In genomic region chr7:96626338-96626737, GRCm38 (mm10) we compare ENCODE assay signal across 27 mouse cellular contexts.
A peak's percentile ranks its signal among the peaks of the same experiment; 100 is the strongest.
DNase-seq lines count a peak whose midpoint lies in the region; ATAC-seq and TF ChIP-seq lines count a peak whose summit lies in the region.
"Had no signal": no experiment of that assay in that cellular context is flagged by ENCODE, and none has a peak within 500 bp of the region (broad histone marks: within the 10 kb centered on the region; RNA-seq: fewer than 3 reads in every experiment).

No protein-coding gene starts in this region.

- no peak overlapping the region for H3K27ac ChIP-seq in embryonic facial prominence, embryonic 14.5 days (replicated peaks; ENCODE audit: low read depth, low read length)
- no peak overlapping the region for H3K27ac ChIP-seq in embryonic facial prominence, embryonic 10.5 days (replicated peaks)
- no peak overlapping the region for H3K27ac ChIP-seq in heart, adult 2 months
- H3K27ac ChIP-seq in heart, embryonic 10.5 days, result no peak overlapping the region
- H3K27ac ChIP-seq: embryonic facial prominence, embryonic 12.5 days; hindbrain, embryonic 12.5 days; hindbrain, postnatal 0 days; intestine, embryonic 15.5 days; layer of hippocampus, adult 2 months; limb, embryonic 13.5 days; neural tube, embryonic 12.5 days had no signal

- H3K4me1 ChIP-seq in embryonic facial prominence, embryonic 14.5 days (ENCODE audit: control insufficient read depth, insufficient read depth, low read length), result no peaks in the 10 kb centered on the region
- peaks cover 12% of the 10 kb centered on the region for H3K4me1 ChIP-seq in embryonic facial prominence, embryonic 10.5 days
- no peaks in the 10 kb centered on the region for H3K4me1 ChIP-seq in heart, adult 2 months (ENCODE audit: control insufficient read depth, insufficient read depth, low read length)
- no peaks in the 10 kb centered on the region for H3K4me1 ChIP-seq in heart, embryonic 10.5 days
- H3K4me1 ChIP-seq: embryonic facial prominence, embryonic 12.5 days; hindbrain, embryonic 12.5 days; intestine, embryonic 15.5 days; limb, embryonic 13.5 days; neural tube, embryonic 12.5 days had no signal

- TF ChIP-seq CTCF in heart, adult 2 months (IDR thresholded peaks at IDR 0.05), result no peak

- no peaks in the 10 kb centered on the region for H3K9me3 ChIP-seq in embryonic facial prominence, embryonic 14.5 days (ENCODE audit: control insufficient read depth, low read length)
- no peaks in the 10 kb centered on the region for H3K9me3 ChIP-seq in embryonic facial prominence, embryonic 10.5 days
- H3K9me3 ChIP-seq in heart, embryonic 10.5 days, result no peaks in the 10 kb centered on the region
- H3K9me3 ChIP-seq: embryonic facial prominence, embryonic 12.5 days; hindbrain, embryonic 12.5 days; intestine, embryonic 15.5 days; limb, embryonic 13.5 days; neural tube, embryonic 12.5 days had no signal

- no peaks in the 10 kb centered on the region for H3K27me3 ChIP-seq in embryonic facial prominence, embryonic 14.5 days (replicated peaks; ENCODE audit: control insufficient read depth, insufficient read depth, low read length)
- H3K27me3 ChIP-seq in embryonic facial prominence, embryonic 10.5 days (replicated peaks; ENCODE audit: low read depth, poor library complexity, severe bottlenecking), result no peaks in the 10 kb centered on the region
- no peaks in the 10 kb centered on the region for H3K27me3 ChIP-seq in heart, adult 2 months (ENCODE audit: control insufficient read depth, insufficient read depth, low read length)
- peaks cover 45% of the 10 kb centered on the region for H3K27me3 ChIP-seq in heart, embryonic 10.5 days (ENCODE audit: insufficient read depth, poor library complexity, severe bottlenecking)
- H3K27me3 ChIP-seq: embryonic facial prominence, embryonic 12.5 days; hindbrain, embryonic 12.5 days; intestine, embryonic 15.5 days; limb, embryonic 13.5 days; neural tube, embryonic 12.5 days had no signal

- 68% methylated on average over 3 of the region's 3 CpGs for WGBS in embryonic facial prominence, embryonic 14.5 days
- WGBS in embryonic facial prominence, embryonic 10.5 days, result 80% methylated on average over 3 of the region's 3 CpGs
- 62% methylated on average over 3 of the region's 3 CpGs for WGBS in heart, adult 2 months
- WGBS in heart, embryonic 10.5 days, result 84% methylated on average over 3 of the region's 3 CpGs

- H3K9ac ChIP-seq in embryonic facial prominence, embryonic 14.5 days (ENCODE audit: low read depth, low read length), result no peak overlapping the region
- no peak overlapping the region for H3K9ac ChIP-seq in heart, adult 2 months (ENCODE audit: low read depth, low read length)
- H3K9ac ChIP-seq: embryonic facial prominence, embryonic 12.5 days; hindbrain, embryonic 12.5 days; intestine, embryonic 15.5 days; limb, embryonic 13.5 days; neural tube, embryonic 12.5 days had no signal

- H3K4me3 ChIP-seq in embryonic facial prominence, embryonic 14.5 days (ENCODE audit: low read depth, low read length), result no peak overlapping the region
- H3K4me3 ChIP-seq in embryonic facial prominence, embryonic 10.5 days, result no peak overlapping the region
- H3K4me3 ChIP-seq in heart, adult 2 months, result no peak overlapping the region
- H3K4me3 ChIP-seq in heart, embryonic 10.5 days, result no peak overlapping the region
- H3K4me3 ChIP-seq: embryonic facial prominence, embryonic 12.5 days; hindbrain, embryonic 12.5 days; intestine, embryonic 15.5 days; layer of hippocampus, adult 2 months; limb, embryonic 13.5 days; myocyte; neural tube, embryonic 12.5 days had no signal

- no peaks in the 10 kb centered on the region for H3K79me2 ChIP-seq in heart, adult 2 months (replicated peaks; ENCODE audit: control insufficient read depth, insufficient read depth, low read length)

- TF ChIP-seq EP300 in heart, adult 2 months (IDR thresholded peaks at IDR 0.05; ENCODE audit: insufficient read depth, low read depth, low read length), result no peak

- ATAC-seq in embryonic facial prominence, embryonic 14.5 days (ENCODE audit: low read depth), result no peak
- ATAC-seq in megakaryocyte, adult 5-6 weeks (ENCODE audit: poor library complexity, severe bottlenecking), result 0 out of 2 replicates have a peak, but pooled peaks have one; percentile 21
- ATAC-seq: forebrain, embryonic 16.5 days; hindbrain, postnatal 0 days; intestine, embryonic 15.5 days had no signal

- intact Hi-C loops in heart, adult 2 months (cut with DNase I), result no loop called here

- no peak overlapping the region for H3K4me2 ChIP-seq in embryonic facial prominence, embryonic 14.5 days (ENCODE audit: low read depth, low read length)
- H3K4me2 ChIP-seq: embryonic facial prominence, embryonic 12.5 days; hindbrain, embryonic 12.5 days; intestine, embryonic 15.5 days; limb, embryonic 13.5 days; liver, embryonic 11.5 days; midbrain, embryonic 11.5 days; neural tube, embryonic 12.5 days had no signal

- H3K36me3 ChIP-seq in embryonic facial prominence, embryonic 14.5 days (ENCODE audit: control insufficient read depth, insufficient read depth, low read length), result no peaks in the 10 kb centered on the region
- H3K36me3 ChIP-seq in embryonic facial prominence, embryonic 10.5 days (replicated peaks), result no peaks in the 10 kb centered on the region
- no peaks in the 10 kb centered on the region for H3K36me3 ChIP-seq in heart, adult 2 months (ENCODE audit: control insufficient read depth, insufficient read depth, low read length)
- no peaks in the 10 kb centered on the region for H3K36me3 ChIP-seq in heart, embryonic 10.5 days
- H3K36me3 ChIP-seq: embryonic facial prominence, embryonic 12.5 days; hindbrain, embryonic 12.5 days; intestine, embryonic 15.5 days; limb, embryonic 13.5 days; neural tube, embryonic 12.5 days had no signal

- TF ChIP-seq POLR2A in heart, adult 2 months (IDR thresholded peaks at IDR 0.05; ENCODE audit: insufficient read depth, low read depth, low read length), result no peak

- peak; percentile 9 for DNase-seq in embryonic facial prominence, embryonic 14.5 days (ENCODE audit: low spot score)
- no peak for DNase-seq in embryonic facial prominence, embryonic 10.5 days (ENCODE audit: low spot score)
- peak; percentile 95 for DNase-seq in heart, adult 11 months
- no peak for DNase-seq in heart, adult 2 months
- peak; percentile 48 for DNase-seq in heart, postnatal 4 days
- DNase-seq in heart, embryonic 10.5 days (ENCODE audit: low spot score), result no peak
- no peak for DNase-seq in urinary bladder, postnatal 10 days (ENCODE audit: low spot score)
- DNase-seq: adrenal gland, postnatal 14 days; cerebellum, adult 11 months; cerebellum, adult 9-10 months; cerebellum, postnatal 36 days; kidney, adult 2 months; kidney, postnatal 36 days; right cerebral cortex, adult 18-20 months; thymus, postnatal 4 days had no signal

Comparison
In these comparisons a context has a peak if more than half of its experiments do, and no peak if none do; other contexts are left out.
1. DNase-seq: peak in embryonic facial prominence, embryonic 14.5 days (single experiment), heart, adult 11 months (single experiment) and heart, postnatal 4 days (single experiment); none in embryonic facial prominence, embryonic 10.5 days (single experiment), heart, adult 2 months (0 of 2), heart, embryonic 10.5 days (single experiment) and urinary bladder, postnatal 10 days (single experiment).